Mouse (Mus musculus) natural killer cell, adult 2 months (primary cell): ENCODE measurements around the gene Eif5a.

ENCODE experiments used
- DNase-seq, 2 experiments: peaks; one replicate each; pipeline ENCODE4 v3.0.0; 2022; ENCODE audit warnings: low spot score in 2 of 2

The Eif5a gene

DNA sequence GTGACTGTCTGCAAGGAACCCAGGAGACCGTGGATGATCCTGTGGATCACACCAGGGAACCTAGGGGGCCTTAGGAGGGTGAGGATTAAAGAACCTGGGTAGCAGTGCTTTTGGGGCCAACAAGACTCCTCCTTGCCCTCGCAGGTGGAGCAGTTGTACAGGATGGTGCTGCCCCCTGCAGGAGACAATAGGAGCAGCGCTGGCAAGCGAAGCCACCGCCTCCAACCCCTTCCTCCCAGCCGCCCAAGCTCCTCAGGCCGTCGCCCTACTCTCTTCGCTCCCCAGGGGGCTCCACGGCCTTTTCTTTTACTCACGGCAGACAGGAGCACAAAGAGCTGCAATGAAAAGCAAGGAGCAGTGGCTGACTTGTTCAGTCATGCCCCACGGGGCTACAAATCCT lies 44.9 kb downstream of the Eif5a start:
- peak; percentile 84 to 90 for DNase-seq

DNA sequence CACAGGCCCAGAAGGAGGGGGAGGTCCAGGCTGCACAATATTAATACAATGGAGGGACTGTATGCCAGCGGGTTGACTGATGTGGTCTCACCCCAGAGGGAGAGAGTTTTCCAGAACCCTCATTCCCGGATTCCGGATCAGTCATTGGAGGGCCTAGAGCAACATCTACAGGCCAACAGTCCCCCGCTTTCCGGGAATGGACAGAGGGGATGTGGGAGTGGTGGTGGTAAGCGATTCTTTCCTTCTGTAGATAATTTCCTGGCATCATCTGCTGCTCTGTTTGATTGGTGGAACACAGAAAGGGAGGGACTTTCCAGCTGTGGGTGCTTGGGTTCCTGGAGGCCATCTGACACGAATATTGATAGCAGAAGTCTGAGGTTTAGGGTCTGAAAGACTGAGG lies 45.6 kb downstream of the Eif5a start:
- no peak for DNase-seq

- DNase-seq = no peak
Observed at GRCm38 (mm10) chr11:69872451-69872850, 49.3 kb downstream of the Eif5a start.

DNA sequence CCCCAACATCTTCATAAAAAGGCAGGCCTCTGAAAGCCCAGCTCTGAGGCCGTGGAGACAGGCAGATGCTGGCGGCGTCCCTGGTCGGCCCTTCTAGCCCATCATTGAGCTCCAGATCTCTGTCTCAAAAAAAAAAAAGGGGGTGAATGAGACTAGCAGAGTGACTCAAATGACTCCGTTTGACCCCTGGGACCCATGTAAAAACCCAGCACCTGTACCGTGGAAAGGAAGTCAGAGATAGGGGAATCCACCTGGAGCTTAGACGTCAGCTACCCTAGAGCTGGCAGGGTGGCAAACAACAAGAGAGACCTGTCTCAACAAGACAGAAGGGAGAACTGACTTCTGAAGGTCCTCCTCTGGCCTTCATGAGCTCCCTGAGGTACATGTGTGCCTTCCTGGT lies 49.9 kb downstream of the Eif5a start:
- no peak for DNase-seq

- no peak for DNase-seq
Observed at GRCm38 (mm10) chr11:69870289-69871069, 51.3 kb downstream of the Eif5a start.

DNA sequence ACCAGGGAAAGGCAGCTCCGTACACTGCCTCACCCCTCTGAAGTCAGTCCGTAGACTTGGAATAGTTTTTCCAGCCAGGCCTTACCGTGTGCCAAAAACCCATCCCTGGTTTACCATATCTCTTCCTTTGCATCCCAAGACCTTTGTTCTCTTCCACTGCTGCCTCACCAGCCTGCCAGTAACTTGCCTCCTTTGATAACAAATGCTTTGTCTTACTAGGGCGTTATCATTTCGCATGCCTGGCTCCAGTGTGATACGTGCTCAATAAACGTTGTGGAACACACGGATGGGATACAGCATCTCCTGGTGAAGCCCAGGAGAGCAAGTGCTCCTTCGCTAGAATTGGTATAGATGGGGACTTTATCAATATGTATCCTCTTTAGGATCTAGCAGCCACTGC lies 54.4 kb downstream of the Eif5a start:
- DNase-seq = no peak
